Mouse (Mus musculus) CH12.LX (cell line): ENCODE measurements around the gene Ass1. TPM values are rescaled to one million over a fixed set of nuclear protein-coding genes. Genes with fewer than 3 reads are reported as not detected.
A peak's percentile ranks its signal among the peaks of the same experiment; 100 is the strongest.

ENCODE experiments used
- DNase-seq: peaks from one replicate; pipeline ENCODE4 v3.0.0-alpha.2; 2013; ENCODE audit errors: extremely low read depth
- H3K27ac ChIP-seq: 2 replicates; pipeline ENCODE4 v1.5.1; 2012; ENCODE audit warnings: low read depth, mild to moderate bottlenecking, control low read depth, moderate library complexity; ENCODE audit not compliant: insufficient read depth
- H3K27me3 ChIP-seq: replicated peaks from 2 replicates; pipeline ENCODE3; 2012; ENCODE audit warnings: inconsistent platforms
- H3K36me3 ChIP-seq, 2 experiments: replicated peaks in 1 of 2; 2 replicates each; pipeline versions ENCODE3 to v1.6.1; 2012; ENCODE audit warnings: inconsistent platforms in 1 of 2, low read length in 1 of 2, mild to moderate bottlenecking in 1 of 2, mixed read lengths in 1 of 2, moderate library complexity in 1 of 2; ENCODE audit not compliant: control insufficient read depth in 1 of 2, insufficient read depth in 1 of 2
- H3K4me1 ChIP-seq, 2 experiments: 2 replicates each; pipeline ENCODE4 v1.6.1; 2012; ENCODE audit warnings: inconsistent platforms in 1 of 2, moderate library complexity in 1 of 2; ENCODE audit not compliant: insufficient read depth in 2 of 2, control insufficient read depth in 1 of 2
- H3K4me2 ChIP-seq: 2 replicates; pipeline ENCODE4 v1.6.1; 2012; ENCODE audit warnings: low read depth, mild to moderate bottlenecking, control low read depth; ENCODE audit not compliant: poor library complexity, insufficient read depth, severe bottlenecking
- H3K4me3 ChIP-seq, 3 experiments: fragments of 150-350 bp in 1 of 3; sonication (generic) in 1 of 3; replicated peaks in 1 of 3; 2 replicates each; pipeline versions ENCODE3 to v1.5.1; 2011 to 2012; ENCODE audit warnings: low read depth in 2 of 3, low read length in 2 of 3, mild to moderate bottlenecking in 2 of 3, moderate library complexity in 2 of 3, control low read depth in 1 of 3, improper control_type of control experiment in 1 of 3, inconsistent platforms in 1 of 3, mixed read lengths in 1 of 3; ENCODE audit not compliant: poor library complexity in 1 of 3
- H3K79me2 ChIP-seq: replicated peaks from 2 replicates; pipeline ENCODE4 v1.6.1; 2012; ENCODE audit warnings: mild to moderate bottlenecking, moderate library complexity; ENCODE audit not compliant: control insufficient read depth, poor library complexity, insufficient read depth, severe bottlenecking; ENCODE audit errors: extremely low read depth
- H3K9ac ChIP-seq: 2 replicates; pipeline ENCODE4 v1.6.1; 2012; ENCODE audit warnings: low read depth, mild to moderate bottlenecking, control low read depth, moderate library complexity; ENCODE audit not compliant: insufficient read depth
- H3K9me3 ChIP-seq: replicated peaks from 2 replicates; pipeline ENCODE3; 2012; ENCODE audit warnings: low read length, inconsistent platforms, mixed read lengths
- CHD1 ChIP-seq: IDR thresholded peaks from 2 replicates; pipeline ENCODE4 v1.6.1; 2012; ENCODE audit warnings: low read depth, low read length, improper control_type of control experiment, inconsistent platforms
- CHD2 ChIP-seq: IDR thresholded peaks from 2 replicates; pipeline ENCODE4 v1.6.1; 2011; ENCODE audit warnings: low read length, improper control_type of control experiment
- E2F4 ChIP-seq: IDR thresholded peaks from 2 replicates; pipeline ENCODE4 v1.6.1; 2011; ENCODE audit warnings: low read depth, low read length, improper control_type of control experiment; ENCODE audit not compliant: insufficient replicate concordance
- ELF1 ChIP-seq: IDR thresholded peaks from 2 replicates; pipeline ENCODE4 v1.6.1; 2014; ENCODE audit warnings: low read depth, mild to moderate bottlenecking, inconsistent platforms, low read length, improper control_type of control experiment
- EP300 ChIP-seq: IDR thresholded peaks from 2 replicates; pipeline ENCODE4 v1.6.1; 2011; ENCODE audit warnings: low read length, improper control_type of control experiment
- KAT2A ChIP-seq: IDR thresholded peaks from 2 replicates; pipeline ENCODE4 v1.6.1; 2012; ENCODE audit warnings: low read length, improper control_type of control experiment, inconsistent platforms; ENCODE audit not compliant: insufficient replicate concordance
- MAFK ChIP-seq: IDR thresholded peaks from 2 replicates; pipeline ENCODE4 v1.6.1; 2011; ENCODE audit warnings: low read length, improper control_type of control experiment; ENCODE audit not compliant: insufficient replicate concordance
- MYC ChIP-seq: IDR thresholded peaks from 2 replicates; pipeline ENCODE4 v1.6.1; 2011; ENCODE audit warnings: low read depth, mild to moderate bottlenecking, improper control_type of control experiment, low read length
- NELFE ChIP-seq: IDR thresholded peaks from 2 replicates; pipeline ENCODE4 v1.6.1; 2011; ENCODE audit warnings: low read depth, low read length, improper control_type of control experiment
- NRF1 ChIP-seq: IDR thresholded peaks from 2 replicates; pipeline ENCODE4 v1.6.1; 2014; ENCODE audit warnings: low read depth, mild to moderate bottlenecking, inconsistent platforms, low read length, improper control_type of control experiment, moderate library complexity
- PAX5 ChIP-seq: IDR thresholded peaks from 2 replicates; pipeline ENCODE4 v1.6.1; 2012; ENCODE audit warnings: low read length, inconsistent platforms, mixed read lengths
- POLR2A ChIP-seq: IDR thresholded peaks from 2 replicates; pipeline ENCODE4 v1.6.1; 2011; ENCODE audit warnings: low read depth, mild to moderate bottlenecking, improper control_type of control experiment, low read length
- POLR2AphosphoS2 ChIP-seq: IDR thresholded peaks from 2 replicates; pipeline ENCODE4 v1.6.1; 2011; ENCODE audit warnings: low read depth, low read length, improper control_type of control experiment
- RAD21 ChIP-seq: IDR thresholded peaks from 2 replicates; pipeline ENCODE4 v1.6.1; 2011; ENCODE audit warnings: low read depth, mild to moderate bottlenecking, low read length, improper control_type of control experiment, moderate library complexity
- SIN3A ChIP-seq: IDR thresholded peaks from 2 replicates; pipeline ENCODE4 v1.6.1; 2012; ENCODE audit warnings: low read length, improper control_type of control experiment, inconsistent platforms
- SMC3 ChIP-seq: IDR thresholded peaks from 2 replicates; pipeline ENCODE4 v1.6.1; 2011; ENCODE audit warnings: low read depth, low read length, improper control_type of control experiment
- TBP ChIP-seq: conservative IDR thresholded peaks from 2 replicates; pipeline ENCODE4 v1.6.1; 2011; ENCODE audit warnings: low read depth, low read length, improper control_type of control experiment
- TCF12 ChIP-seq: IDR thresholded peaks from 2 replicates; pipeline ENCODE4 v1.6.1; 2014; ENCODE audit warnings: low read depth, mild to moderate bottlenecking, inconsistent platforms, low read length, improper control_type of control experiment
- UBTF ChIP-seq: IDR thresholded peaks from 2 replicates; pipeline ENCODE4 v1.6.1; 2012; ENCODE audit warnings: low read depth, mild to moderate bottlenecking, inconsistent platforms, low read length, improper control_type of control experiment, moderate library complexity
- USF1 ChIP-seq: IDR thresholded peaks from 2 replicates; pipeline ENCODE4 v1.6.1; 2014; ENCODE audit warnings: low read depth, mild to moderate bottlenecking, inconsistent platforms, low read length, improper control_type of control experiment
- ZC3H11A ChIP-seq: IDR thresholded peaks from 2 replicates; pipeline ENCODE4 v1.6.1; 2012; ENCODE audit warnings: low read depth, mild to moderate bottlenecking, inconsistent platforms, low read length, improper control_type of control experiment
- ZMIZ1 ChIP-seq: IDR thresholded peaks from 2 replicates; pipeline ENCODE4 v1.6.1; 2012; ENCODE audit warnings: low read depth, mild to moderate bottlenecking, inconsistent platforms, low read length, improper control_type of control experiment
- dilution Hi-C: fragments of 300-500 bp; cut with MboI; formaldehyde crosslinking; loops from 2 replicates; pipeline ENCODE4 v1.14.3; 2020; ENCODE audit warnings: low sequenced_read_pairs; ENCODE audit not compliant: extremely low pct_unique_long_range_greater_than_20kb, extremely low pct_ligation_motif_present
- in situ Hi-C: fragments of 300-500 bp; cut with MboI; formaldehyde crosslinking; loops from 3 replicates; pipeline ENCODE4 v1.14.3; 2019; ENCODE audit warnings: low sequenced_read_pairs, low pct_ligation_motif_present, low pct_unique_long_range_greater_than_20kb, mixed read lengths
- polyA plus RNA-seq: library from polyadenylated mRNA; unstranded; fragments of >175 nt; gene quantifications from 2 replicates; pipeline ENCODE4 v1.2.1, GENCODE M21; 2012; ENCODE audit warnings: low read depth; ENCODE audit not compliant: insufficient read length
- total RNA-seq, 2 experiments: library from RNA; depleted of rRNA; stranded (reverse); fragments of 300-350 nt in 1 of 2; fragments of >200 nt in 1 of 2; gene quantifications; 2 replicates each; pipeline ENCODE4 v1.2.3; 2012 to 2014

Ass1 gene
- total and polyA plus RNA-seq, 3 experiments: 45.1 to 211 (median 87.8) TPM

GRCm38 (mm10) chr2:31463253-31463652 lies 6.8 kb upstream of the Ass1 start:
- H3K27ac ChIP-seq: peak overlapping the region; percentile 55
- dilution Hi-C loops: no loop called here

GRCm38 (mm10) chr2:31463696-31464528 lies 6.1 kb upstream of the Ass1 start:
- in situ Hi-C loops (loop anchor here (25.0 kb wide), 1 partner anchor 402 kb away; no protein-coding TSS in a partner anchor), dilution Hi-C loops (no loop called here)
- Histone ChIP-seq H3K4me2 (peak overlapping the region; percentile 58; the same call in 1 of the 2 replicates), H3K79me2 (no peaks in the 10 kb centered on the region), H3K9ac (0 out of 2 replicates have a peak overlapping the region, but pooled peaks have one; percentile 8), H3K4me3 (no peak overlapping the region), H3K9me3 (no peaks in the 10 kb centered on the region), H3K36me3 (peaks cover 5 to 16% of the 10 kb centered on the region in 2 experiments), H3K27ac (peak overlapping the region; percentile 55), H3K4me1 (peaks cover 11 to 50% of the 10 kb centered on the region in 2 experiments), H3K27me3 (no peaks in the 10 kb centered on the region)
- TF ChIP-seq EP300: 0 out of 2 replicates have a peak, but pooled peaks have one; percentile 28
- no peak for TF ChIP-seq ZC3H11A
- TF ChIP-seq ELF1: peak; percentile 33; the same call in 1 of the 2 replicates
- TF ChIP-seq SIN3A: 0 out of 2 replicates have a peak, but pooled peaks have one; percentile 29
- peak; percentile 62 for TF ChIP-seq POLR2A
- peak; percentile 73 for DNase-seq

More at GRCm38 (mm10) chr2:31463253-31463652, 6.8 kb upstream of the Ass1 start:
- no peaks in the 10 kb centered on the region for H3K27me3 ChIP-seq
- TF ChIP-seq UBTF: no peak
- no peak for TF ChIP-seq KAT2A
- no peak for TF ChIP-seq RAD21
- TF ChIP-seq CHD1: no peak
- no peak for TF ChIP-seq PAX5
- TF ChIP-seq SMC3: no peak
- TF ChIP-seq POLR2AphosphoS2: no peak
- no peak for TF ChIP-seq MAFK
- no peak for TF ChIP-seq ZC3H11A
- no peak for TF ChIP-seq ZMIZ1
- no peak for TF ChIP-seq CHD2
- TF ChIP-seq NELFE: no peak
- TF ChIP-seq TCF12: no peak
- TF ChIP-seq NRF1: no peak
- no peak for TF ChIP-seq E2F4
- no peak for TF ChIP-seq USF1
- no peak for TF ChIP-seq MYC
- TF ChIP-seq TBP: no peak
- TF ChIP-seq EP300: no peak
- TF ChIP-seq SIN3A: no peak
- no peak overlapping the region for H3K4me2 ChIP-seq
- in situ Hi-C loops: loop anchor here (25.0 kb wide), 1 partner anchor 401 kb away; no protein-coding TSS in a partner anchor
- no peak overlapping the region for H3K4me3 ChIP-seq
- no peaks in the 10 kb centered on the region for H3K9me3 ChIP-seq
- peaks cover 8 to 50% of the 10 kb centered on the region in 2 experiments for H3K4me1 ChIP-seq
- no peak for DNase-seq
- H3K36me3 ChIP-seq: peaks cover 5 to 23% of the 10 kb centered on the region in 2 experiments
- no peaks in the 10 kb centered on the region for H3K79me2 ChIP-seq
- H3K9ac ChIP-seq: 0 out of 2 replicates have a peak overlapping the region, but pooled peaks have one; percentile 8
